Mouse (Mus musculus) limb, embryonic 15.5 days (tissue): ENCODE measurements around the gene Akr1c13. TPM values are rescaled to one million over a fixed set of nuclear protein-coding genes. Genes with fewer than 3 reads are reported as not detected.
"Not testable (repeated sequence)": the region's sequence is repeated elsewhere in the genome, so short reads cannot be mapped to it uniquely, and the experiment has no call there.

Experiments used
- ATAC-seq: fragments of 200-750 bp; cut with Nextera tagmentation; 2 replicates; pipeline ENCODE4 v1.8.0; 2017; ENCODE audit warnings: low read depth, moderate TSS enrichment; ENCODE audit not compliant: insufficient number of reproducible peaks, low FRiP score, low TSS enrichment
- H3K27ac ChIP-seq: fragments of 300-500 bp; sonication (generic); 2 replicates; pipeline ENCODE4 v1.5.1; 2015; ENCODE audit warnings: moderate library complexity, mild to moderate bottlenecking, inconsistent platforms
- H3K27me3 ChIP-seq: fragments of 300-500 bp; sonication (generic); 2 replicates; pipeline ENCODE4 v1.6.1; 2015; ENCODE audit warnings: inconsistent platforms
- H3K36me3 ChIP-seq: fragments of 300-500 bp; sonication (generic); 2 replicates; pipeline ENCODE4 v1.6.1; 2015; ENCODE audit warnings: inconsistent platforms
- H3K4me1 ChIP-seq: fragments of 300-500 bp; sonication (generic); 2 replicates; pipeline ENCODE4 v1.6.1; 2015; ENCODE audit warnings: inconsistent platforms
- H3K4me2 ChIP-seq: fragments of 300-500 bp; sonication (generic); 2 replicates; pipeline ENCODE4 v1.6.1; 2015; ENCODE audit warnings: mild to moderate bottlenecking, inconsistent platforms
- H3K4me3 ChIP-seq: fragments of 300-500 bp; sonication (generic); 2 replicates; pipeline ENCODE4 v1.5.1; 2015; ENCODE audit warnings: mild to moderate bottlenecking, inconsistent platforms
- H3K9ac ChIP-seq: fragments of 300-500 bp; sonication (generic); 2 replicates; pipeline ENCODE4 v1.6.1; 2015; ENCODE audit warnings: inconsistent platforms
- H3K9me3 ChIP-seq: fragments of 300-500 bp; sonication (generic); 2 replicates; pipeline ENCODE4 v1.6.1; 2016; ENCODE audit warnings: inconsistent platforms
- WGBS: fragments of 180-500 bp; shearing (Covaris S2); methylation state at CpG from one replicate; pipeline ENCODE4 v1.1.7; 2015; 5-methylcytosine and 5-hydroxymethylcytosine counted together
- polyA plus RNA-seq: library from polyadenylated mRNA; unstranded; fragments of >200 nt; fragmentation: Nextera tagmentation; extraction: Ambion mirVana; gene quantifications from 2 replicates; pipeline ENCODE4 v1.2.1, GENCODE M21; 2015

Akr1c13 gene
- 1.5 and 2.1 TPM in 2 replicates for polyA plus RNA-seq

GRCm38 (mm10) chr13:4190904-4191303 lies at the start of gene Akr1c13:
Akr1c13 (plus strand) TSS chr13:4191150.
- H3K36me3 ChIP-seq, result no peaks in the 10 kb centered on the region
- H3K4me1 ChIP-seq, result no peaks in the 10 kb centered on the region
- no peak within 1 kb of the TSS for H3K4me2 ChIP-seq
- no peaks in the 10 kb centered on the region for H3K9me3 ChIP-seq
- H3K4me3 ChIP-seq, result no peak within 1 kb of the TSS
- no peak within 1 kb of the TSS for H3K9ac ChIP-seq
- H3K27me3 ChIP-seq, result no peaks in the 10 kb centered on the region
- H3K27ac ChIP-seq, result no peak within 1 kb of the TSS
- no peak for ATAC-seq
- 48% methylated on average over 3 of the region's 3 CpGs for WGBS

DNA sequence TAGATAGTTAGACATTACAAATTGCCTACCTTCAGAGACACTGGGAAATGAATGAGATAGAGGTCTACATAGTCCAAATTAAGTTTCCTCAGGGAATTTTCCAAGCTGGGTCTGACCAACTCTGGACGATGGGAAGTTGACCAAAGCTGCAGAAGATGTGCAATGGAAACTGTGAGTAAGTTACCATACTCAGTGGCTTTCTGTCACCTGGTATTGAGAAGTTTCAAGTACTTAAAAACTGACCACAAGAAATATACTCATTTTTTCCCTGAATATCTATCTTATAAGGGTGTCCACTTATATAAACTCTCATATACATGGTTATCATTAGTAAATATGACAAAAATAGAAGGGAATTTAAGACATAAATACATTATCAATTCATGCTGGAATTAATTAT lies 46.7 kb upstream of the Akr1c13 start:
- Histone ChIP-seq H3K27ac (no peak overlapping the region), H3K27me3 (no peaks in the 10 kb centered on the region), H3K9ac (no peak overlapping the region), H3K9me3 (no peaks in the 10 kb centered on the region), H3K4me1 (no peaks in the 10 kb centered on the region), H3K4me2 (no peak overlapping the region), H3K4me3 (no peak overlapping the region), H3K36me3 (no peaks in the 10 kb centered on the region)
- no peak for ATAC-seq
- WGBS, result 62% methylated on average over 1 of the region's 1 CpGs

DNA sequence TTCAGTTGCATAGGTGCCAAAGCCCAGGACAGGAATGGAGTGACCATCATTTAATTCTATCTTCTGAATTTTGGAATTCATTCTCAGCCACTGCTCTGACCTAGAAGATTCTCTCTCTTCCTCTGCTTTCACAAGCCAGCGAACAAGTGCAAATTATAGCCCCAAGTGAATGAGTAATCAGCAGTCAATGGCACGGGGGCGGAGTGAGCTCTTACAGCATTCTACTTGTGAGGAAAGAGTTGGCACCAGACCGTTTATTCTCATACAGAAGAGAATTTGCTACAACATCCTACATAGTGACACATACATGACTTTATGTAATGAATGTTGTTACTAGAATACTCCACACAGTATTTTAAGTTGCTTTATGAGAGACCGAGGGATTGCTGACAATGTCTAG lies 40.4 kb upstream of the Akr1c13 start, which contains the start of gene Akr1c18:
TSS of gene Akr1c18 (minus strand) at position 137 of the 400 bp plus-strand sequence.
- Histone ChIP-seq H3K9ac (no peak within 1 kb of the TSS), H3K9me3 (no peaks in the 10 kb centered on the region), H3K27me3 (no peaks in the 10 kb centered on the region), H3K36me3 (no peaks in the 10 kb centered on the region), H3K4me2 (no peak within 1 kb of the TSS), H3K4me3 (no peak within 1 kb of the TSS), H3K4me1 (no peaks in the 10 kb centered on the region), H3K27ac (no peak within 1 kb of the TSS)
- no peak for ATAC-seq
- 75% methylated on average over 5 of the region's 5 CpGs for WGBS

DNA sequence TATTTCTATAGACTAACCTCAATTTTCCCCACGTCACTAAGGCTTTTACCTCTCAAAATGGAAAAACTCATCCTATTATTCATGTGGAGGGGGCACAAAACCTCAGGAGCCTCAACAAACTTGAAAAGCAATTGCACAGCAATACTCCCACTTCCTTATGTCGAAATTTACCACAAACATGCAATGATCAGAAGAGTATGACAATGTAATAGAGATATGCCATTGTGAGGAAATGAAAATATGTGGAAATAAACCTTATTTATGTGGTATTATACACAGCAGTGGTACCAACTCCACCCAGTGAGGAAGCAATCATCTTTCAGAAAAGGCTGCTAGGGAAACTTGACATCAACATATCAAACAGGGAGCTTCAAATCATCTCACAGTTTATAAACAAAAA lies 38.0 kb upstream of the Akr1c13 start:
- Histone ChIP-seq H3K27ac (no peak overlapping the region), H3K36me3 (no peaks in the 10 kb centered on the region), H3K9ac (no peak overlapping the region), H3K4me1 (no peaks in the 10 kb centered on the region), H3K4me3 (no peak overlapping the region), H3K4me2 (no peak overlapping the region), H3K27me3 (no peaks in the 10 kb centered on the region), H3K9me3 (no peaks in the 10 kb centered on the region)
- no peak for ATAC-seq
- 62% methylated on average over 2 of the region's 2 CpGs for WGBS

DNA sequence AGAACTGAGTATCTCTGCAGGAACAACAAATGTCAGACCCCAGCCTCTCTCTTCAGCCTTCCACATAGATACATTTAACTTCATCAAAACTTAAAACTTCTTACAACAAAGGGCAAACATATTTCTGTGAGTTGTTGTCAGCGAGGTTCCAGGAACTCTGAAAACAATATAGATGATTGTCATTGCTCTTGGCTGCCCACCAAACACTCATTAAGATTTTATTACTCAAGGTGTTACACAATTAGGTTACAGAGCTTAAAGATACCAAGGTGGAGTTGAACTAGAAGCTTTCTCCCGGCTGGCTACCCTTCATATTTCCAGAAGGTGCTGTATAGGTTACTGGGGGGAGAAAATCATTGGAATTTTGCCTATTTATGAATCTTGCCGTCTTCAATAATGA lies 37.4 kb upstream of the Akr1c13 start:
- 43% methylated on average over 3 of the region's 3 CpGs for WGBS
- ATAC-seq, result no peak
- H3K27ac ChIP-seq, result no peak overlapping the region
- H3K9ac ChIP-seq, result no peak overlapping the region
- H3K4me3 ChIP-seq, result no peak overlapping the region
- no peaks in the 10 kb centered on the region for H3K9me3 ChIP-seq
- H3K4me1 ChIP-seq, result no peaks in the 10 kb centered on the region
- H3K36me3 ChIP-seq, result no peaks in the 10 kb centered on the region
- H3K4me2 ChIP-seq, result no peak overlapping the region
- H3K27me3 ChIP-seq, result no peaks in the 10 kb centered on the region

GRCm38 (mm10) chr13:4155286-4155685 lies 35.7 kb upstream of the Akr1c13 start:
- H3K27me3 ChIP-seq, result no peaks in the 10 kb centered on the region
- WGBS, result 71% methylated on average over 2 of the region's 2 CpGs
- H3K36me3 ChIP-seq, result no peaks in the 10 kb centered on the region
- H3K27ac ChIP-seq, result no peak overlapping the region
- no peak overlapping the region for H3K4me3 ChIP-seq
- no peak overlapping the region for H3K9ac ChIP-seq
- H3K4me1 ChIP-seq, result no peaks in the 10 kb centered on the region
- ATAC-seq, result no peak
- H3K4me2 ChIP-seq, result no peak overlapping the region
- no peaks in the 10 kb centered on the region for H3K9me3 ChIP-seq

DNA sequence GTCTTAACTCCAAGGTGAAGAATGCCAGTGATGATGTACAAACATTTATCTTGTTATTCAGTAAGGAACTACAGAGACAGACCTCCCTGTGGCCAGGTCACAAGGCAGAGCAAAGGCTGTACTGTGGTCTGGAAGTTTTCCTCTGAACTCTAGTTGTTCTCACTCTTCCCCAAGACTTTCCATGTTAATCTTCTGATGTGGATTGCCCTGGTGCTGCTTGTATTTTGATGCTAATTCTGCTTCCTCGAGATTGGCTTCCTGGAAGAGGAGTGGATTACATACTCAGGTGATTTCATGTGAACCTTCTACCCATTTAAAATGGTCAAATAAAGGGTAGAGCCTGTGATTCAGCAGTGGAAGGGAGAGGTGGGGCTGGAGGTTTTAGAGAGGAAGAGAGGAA lies 22.9 kb upstream of the Akr1c13 start:
- Histone ChIP-seq H3K36me3 (no peaks in the 10 kb centered on the region), H3K4me1 (no peaks in the 10 kb centered on the region), H3K4me2 (no peak overlapping the region), H3K27me3 (no peaks in the 10 kb centered on the region), H3K9ac (no peak overlapping the region), H3K9me3 (no peaks in the 10 kb centered on the region), H3K27ac (no peak overlapping the region), H3K4me3 (no peak overlapping the region)
- 45% methylated on average over 1 of the region's 1 CpGs for WGBS
- ATAC-seq, result no peak

DNA sequence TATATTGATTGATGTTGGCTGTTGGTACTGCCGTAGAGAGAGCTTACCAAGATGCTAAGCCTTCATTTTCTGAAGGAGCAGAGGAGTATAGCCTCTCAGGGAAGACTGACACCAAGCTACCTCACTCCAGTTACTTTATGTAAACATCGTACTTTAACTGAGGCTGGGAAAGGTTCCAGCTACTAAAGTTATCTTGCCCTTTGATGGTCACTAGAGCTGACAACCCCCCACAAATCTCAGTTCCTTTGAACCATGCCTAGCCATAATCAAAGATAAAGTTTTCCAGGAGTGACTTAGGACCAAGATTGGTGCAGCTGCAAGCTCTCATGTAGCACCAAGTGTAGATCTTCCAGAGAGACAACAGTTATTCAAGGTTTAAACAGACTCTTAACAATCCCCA lies 18.0 kb upstream of the Akr1c13 start:
- H3K4me2 ChIP-seq, result no peak overlapping the region

DNA sequence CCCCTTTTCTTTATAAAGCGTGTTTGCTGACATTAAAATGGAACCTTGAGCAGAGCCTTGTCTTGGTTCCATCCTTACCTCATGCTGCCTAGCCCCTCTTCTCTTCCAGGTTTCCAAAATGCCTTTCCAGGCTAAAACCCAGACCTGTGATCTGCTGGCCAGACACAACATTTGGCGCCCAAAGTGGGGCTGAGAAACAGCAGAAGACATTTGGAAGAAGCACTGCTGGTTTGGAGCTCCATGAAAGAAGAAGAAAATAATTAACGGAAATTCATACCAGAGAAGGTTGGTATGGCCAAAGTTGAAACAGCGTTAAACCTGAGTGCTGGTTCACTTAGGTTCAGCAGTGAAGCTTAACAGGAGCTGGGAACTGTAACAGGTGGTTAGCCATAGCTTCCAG lies 9.6 kb upstream of the Akr1c13 start:
- H3K36me3 ChIP-seq, H3K9ac ChIP-seq, H3K4me1 ChIP-seq, H3K27me3 ChIP-seq, H3K4me2 ChIP-seq, ATAC-seq, H3K4me3 ChIP-seq, H3K9me3 ChIP-seq, H3K27ac ChIP-seq: not testable (repeated sequence)
- WGBS, result 93% methylated on average over 4 of the region's 4 CpGs

More for the DNA sequence above, 18.0 kb upstream of the Akr1c13 start:
- Histone ChIP-seq H3K4me3 (no peak overlapping the region), H3K9me3 (no peaks in the 10 kb centered on the region), H3K27ac (no peak overlapping the region), H3K4me1 (no peaks in the 10 kb centered on the region), H3K27me3 (no peaks in the 10 kb centered on the region), H3K9ac (no peak overlapping the region), H3K36me3 (no peaks in the 10 kb centered on the region)
- 26% methylated on average over 2 of the region's 2 CpGs for WGBS
- ATAC-seq, result no peak

DNA sequence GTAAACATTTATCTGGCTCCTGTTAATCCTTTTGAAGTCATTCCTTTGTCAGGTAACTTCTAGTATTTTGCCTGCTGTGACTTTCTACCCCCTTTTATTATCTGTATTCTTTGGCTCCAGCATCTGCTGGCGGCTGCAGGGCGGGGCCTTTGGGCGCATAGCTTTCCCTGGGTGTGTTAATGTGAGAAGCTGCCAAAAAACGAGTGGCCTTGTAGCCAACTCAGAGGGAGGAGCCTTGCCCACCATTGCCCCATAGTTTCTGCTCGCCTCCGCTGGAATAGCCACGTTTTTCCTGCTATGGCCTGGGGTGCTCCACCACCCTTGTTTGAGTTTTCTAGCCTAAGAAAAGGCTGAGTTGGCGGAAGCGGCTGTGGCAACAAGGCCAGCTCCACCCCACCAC lies 7.8 kb upstream of the Akr1c13 start:
- no peak overlapping the region for H3K9ac ChIP-seq
- no peak overlapping the region for H3K27ac ChIP-seq
- H3K4me1 ChIP-seq, result no peaks in the 10 kb centered on the region
- ATAC-seq, result no peak
- H3K4me2 ChIP-seq, result no peak overlapping the region
- H3K4me3 ChIP-seq, result no peak overlapping the region
- H3K36me3 ChIP-seq, result no peaks in the 10 kb centered on the region
- H3K27me3 ChIP-seq, result no peaks in the 10 kb centered on the region
- H3K9me3 ChIP-seq, result no peaks in the 10 kb centered on the region
- WGBS, result 73% methylated on average over 9 of the region's 9 CpGs

GRCm38 (mm10) chr13:4186641-4187411 lies 4.1 kb upstream of the Akr1c13 start:
- not testable (repeated sequence) for H3K9ac ChIP-seq, H3K4me2 ChIP-seq, H3K27ac ChIP-seq, ATAC-seq, H3K4me3 ChIP-seq, H3K36me3 ChIP-seq, H3K27me3 ChIP-seq, H3K4me1 ChIP-seq, H3K9me3 ChIP-seq
- 50% methylated on average over 7 of the region's 7 CpGs for WGBS

- Histone ChIP-seq H3K36me3 (no peaks in the 10 kb centered on the region), H3K4me1 (no peaks in the 10 kb centered on the region), H3K27me3 (no peaks in the 10 kb centered on the region), H3K4me2 (no peak overlapping the region), H3K9me3 (no peaks in the 10 kb centered on the region), H3K27ac (no peak overlapping the region), H3K9ac (no peak overlapping the region), H3K4me3 (no peak overlapping the region)
- ATAC-seq, result no peak
- WGBS, result 64% methylated on average over 2 of the region's 2 CpGs
These were observed 2.8 kb upstream of the Akr1c13 start for GRCm38 (mm10) chr13:4188174-4188573.

DNA sequence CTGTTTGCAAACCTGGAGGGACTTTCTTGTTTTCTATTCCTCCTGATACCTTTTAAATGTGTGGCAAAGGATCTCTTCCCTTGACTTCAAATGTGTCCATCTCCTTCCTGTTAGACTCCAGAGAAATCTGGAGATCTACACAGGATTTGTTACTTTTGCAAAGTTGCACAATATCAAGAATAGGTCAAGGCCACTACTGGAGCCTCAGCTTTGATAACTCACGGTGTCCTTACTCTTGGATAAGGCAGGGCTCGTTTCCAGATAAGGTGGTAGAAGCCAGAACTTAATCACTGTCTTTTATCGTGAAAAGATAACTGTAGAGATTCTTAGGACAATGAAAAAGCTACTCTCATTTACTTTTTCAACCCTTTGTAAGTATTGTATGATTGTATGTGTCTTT lies 1.6 kb downstream of the Akr1c13 start:
- Histone ChIP-seq H3K4me2 (no peak overlapping the region), H3K27ac (no peak overlapping the region), H3K27me3 (no peaks in the 10 kb centered on the region), H3K4me1 (no peaks in the 10 kb centered on the region), H3K9me3 (no peaks in the 10 kb centered on the region), H3K4me3 (no peak overlapping the region), H3K9ac (no peak overlapping the region), H3K36me3 (no peaks in the 10 kb centered on the region)
- WGBS, result 77% methylated on average over 3 of the region's 3 CpGs
- ATAC-seq, result no peak
